Mouse (Mus musculus) heart, embryonic 10.5 days (tissue): ENCODE measurements around the gene Sparc. TPM values are rescaled to one million over a fixed set of nuclear protein-coding genes. Genes with fewer than 3 reads are reported as not detected.

Experiments
- DNase-seq: peaks from one replicate; pipeline ENCODE4 v3.0.0-alpha.2; 2017; ENCODE audit warnings: low spot score
- H3K27ac ChIP-seq: fragments of 300-500 bp; sonication (generic); 2 replicates; pipeline ENCODE4 v1.5.1; 2016; ENCODE audit warnings: mild to moderate bottlenecking
- H3K27me3 ChIP-seq: fragments of 300-500 bp; sonication (generic); 2 replicates; pipeline ENCODE4 v1.6.1; 2016; ENCODE audit warnings: mild to moderate bottlenecking; ENCODE audit not compliant: poor library complexity, insufficient read depth, severe bottlenecking
- H3K36me3 ChIP-seq: fragments of 300-500 bp; sonication (generic); 2 replicates; pipeline ENCODE4 v1.6.1; 2016; ENCODE audit warnings: mild to moderate bottlenecking, moderate library complexity
- H3K4me1 ChIP-seq: fragments of 300-500 bp; sonication (generic); 2 replicates; pipeline ENCODE4 v1.6.1; 2016; ENCODE audit warnings: mild to moderate bottlenecking
- H3K4me3 ChIP-seq: fragments of 300-500 bp; sonication (generic); 2 replicates; pipeline ENCODE4 v1.5.1; 2016; ENCODE audit warnings: mild to moderate bottlenecking, moderate library complexity
- H3K9me3 ChIP-seq: fragments of 300-500 bp; sonication (generic); 2 replicates; pipeline ENCODE4 v1.6.1; 2016; ENCODE audit warnings: mild to moderate bottlenecking, moderate library complexity
- WGBS: fragments of 180-500 bp; shearing (Covaris S2); methylation state at CpG from one replicate; pipeline ENCODE4 v1.1.7; 2016; 5-methylcytosine and 5-hydroxymethylcytosine counted together
- polyA plus RNA-seq: library from polyadenylated mRNA; unstranded; fragments of >200 nt; fragmentation: Nextera tagmentation; extraction: Ambion mirVana; gene quantifications from 2 replicates; pipeline ENCODE4 v1.2.1, GENCODE M21; 2016

Gene Sparc
- polyA plus RNA-seq, 1 experiment from 2014 or later = 995 TPM

DNA sequence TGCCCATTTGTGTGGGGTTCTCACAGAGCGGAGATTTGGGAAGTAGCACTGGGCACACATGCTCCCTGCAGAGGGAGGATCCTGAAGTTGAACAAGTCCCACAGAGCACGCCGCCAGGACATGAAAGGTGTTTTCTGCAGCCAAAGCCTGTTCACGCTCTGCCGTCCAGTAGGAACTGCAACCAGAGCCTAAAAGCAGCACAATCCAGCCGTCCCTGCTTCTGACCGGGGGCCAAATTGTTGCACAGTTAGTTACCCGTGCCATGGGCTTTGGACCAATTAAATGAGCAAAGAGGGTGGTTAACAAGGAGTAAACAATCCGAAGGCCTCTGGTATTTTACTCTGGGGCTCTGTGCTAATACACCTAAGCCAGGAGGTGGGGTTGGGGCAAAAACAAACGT lies 55.2 kb downstream of the Sparc start:
- 75% methylated on average over 10 of the region's 10 CpGs for WGBS
- Histone ChIP-seq H3K9me3 (no peaks in the 10 kb centered on the region), H3K4me3 (no peak overlapping the region), H3K36me3 (no peaks in the 10 kb centered on the region), H3K27me3 (peaks cover 20% of the 10 kb centered on the region; the same call in 1 of the 2 replicates), H3K4me1 (peaks cover 39% of the 10 kb centered on the region), H3K27ac (no peak overlapping the region)
- no peak for DNase-seq

GRCm38 (mm10) chr11:55365840-55366239 lies 57.1 kb downstream of the Sparc start:
- DNase-seq = no peak
- H3K36me3 ChIP-seq = no peaks in the 10 kb centered on the region
- WGBS = 80% methylated on average over 5 of the region's 5 CpGs
- peak overlapping the region; percentile 59; the same call in 1 of the 2 replicates for H3K27ac ChIP-seq
- H3K9me3 ChIP-seq = no peaks in the 10 kb centered on the region
- no peak overlapping the region for H3K4me3 ChIP-seq
- H3K4me1 ChIP-seq = peaks cover 35% of the 10 kb centered on the region
- peaks cover 15% of the 10 kb centered on the region; the same call in 1 of the 2 replicates for H3K27me3 ChIP-seq

DNA sequence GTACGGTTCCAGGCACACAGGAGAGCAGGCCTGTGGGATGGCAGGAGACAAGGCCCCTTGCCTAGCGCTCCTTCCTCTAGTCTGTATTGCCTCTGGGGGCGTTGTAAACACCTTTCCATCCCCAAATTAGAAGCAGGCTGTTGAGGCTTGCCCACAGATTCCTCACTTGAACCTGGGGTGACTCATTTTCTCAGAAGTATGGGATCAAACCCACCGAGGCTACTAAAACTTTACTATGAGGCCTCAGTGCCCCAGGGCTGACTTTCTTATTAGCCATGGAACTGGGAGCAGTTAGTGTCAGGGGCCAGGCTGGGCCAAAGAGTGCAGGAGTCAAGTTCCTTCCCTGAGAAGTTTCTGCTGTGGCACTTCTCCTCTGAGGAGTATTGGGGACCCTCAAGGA lies 57.7 kb downstream of the Sparc start:
- H3K27ac ChIP-seq = no peak overlapping the region
- 53% methylated on average over 4 of the region's 4 CpGs for WGBS
- H3K27me3 ChIP-seq = peaks cover 15% of the 10 kb centered on the region; the same call in 1 of the 2 replicates
- H3K4me1 ChIP-seq = peaks cover 35% of the 10 kb centered on the region
- no peaks in the 10 kb centered on the region for H3K9me3 ChIP-seq
- no peak for DNase-seq
- no peaks in the 10 kb centered on the region for H3K36me3 ChIP-seq
- no peak overlapping the region for H3K4me3 ChIP-seq

DNA sequence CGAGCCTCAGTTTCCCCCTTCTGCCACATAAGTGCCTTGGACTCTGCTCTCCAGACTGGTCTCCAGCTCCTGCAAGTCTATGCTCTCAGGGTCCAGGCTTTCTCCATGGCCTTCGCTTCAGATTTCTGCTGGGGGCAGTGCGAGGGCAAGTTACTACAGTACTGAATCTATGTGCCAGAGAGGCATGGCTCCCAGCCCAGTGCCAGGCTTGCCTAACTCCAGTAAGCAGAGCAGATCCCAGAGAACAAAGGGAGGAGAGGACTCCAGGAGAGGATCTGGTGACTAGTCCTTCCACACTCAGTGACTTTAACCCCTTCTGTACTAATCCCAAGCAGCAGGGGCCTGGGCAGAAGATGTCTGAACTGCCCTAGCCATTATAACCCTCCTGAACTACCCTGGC lies 58.3 kb downstream of the Sparc start:
- Histone ChIP-seq H3K9me3 (no peaks in the 10 kb centered on the region), H3K4me3 (no peak overlapping the region), H3K4me1 (peaks cover 35% of the 10 kb centered on the region), H3K27me3 (peaks cover 15% of the 10 kb centered on the region; the same call in 1 of the 2 replicates), H3K36me3 (no peaks in the 10 kb centered on the region), H3K27ac (no peak overlapping the region)
- no peak for DNase-seq
- WGBS = 89% methylated on average over 3 of the region's 3 CpGs

DNA sequence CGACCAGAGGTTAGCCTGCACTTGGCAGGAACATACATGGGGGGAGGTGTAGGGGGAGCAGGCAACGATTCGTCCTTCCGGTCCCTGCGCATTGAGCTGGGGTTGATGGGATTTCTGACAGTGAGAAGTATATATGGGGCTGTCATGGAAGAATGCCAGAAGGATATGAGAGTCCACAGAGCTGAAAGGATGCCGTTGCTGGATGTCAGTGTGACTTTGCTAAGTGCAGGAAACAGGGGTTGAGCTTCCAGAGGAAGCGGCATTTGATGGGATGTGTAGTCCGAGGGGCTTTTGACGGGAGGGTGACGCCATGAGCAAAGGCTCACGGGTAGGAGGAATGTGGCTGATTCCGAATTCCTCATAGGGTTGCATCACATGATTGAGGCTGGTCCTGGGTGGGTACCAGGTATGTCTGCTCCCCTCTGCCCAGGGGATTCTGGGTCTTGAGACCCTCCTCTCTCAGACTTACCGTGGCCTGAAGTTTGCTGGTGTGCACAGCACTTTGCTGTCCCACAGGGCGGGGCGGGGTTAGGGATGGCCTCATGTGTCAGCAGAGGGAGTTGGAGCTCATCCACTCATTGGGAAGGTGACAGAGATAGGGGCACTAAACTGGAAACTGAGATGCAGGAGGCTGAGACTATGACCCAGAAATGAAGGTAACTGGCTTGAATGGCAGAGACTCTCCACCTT lies 64.7 kb downstream of the Sparc start:
- DNase-seq = no peak

GRCm38 (mm10) chr11:55356846-55357245 lies 66.1 kb downstream of the Sparc start:
- no peaks in the 10 kb centered on the region for H3K27me3 ChIP-seq
- WGBS = 91% methylated on average over 2 of the region's 2 CpGs
- no peak overlapping the region for H3K27ac ChIP-seq
- H3K4me1 ChIP-seq = peaks cover 7% of the 10 kb centered on the region; the same call in 1 of the 2 replicates
- no peaks in the 10 kb centered on the region for H3K36me3 ChIP-seq
- no peaks in the 10 kb centered on the region for H3K9me3 ChIP-seq
- H3K4me3 ChIP-seq = no peak overlapping the region
- DNase-seq = no peak

More for the DNA sequence above, 64.7 kb downstream of the Sparc start:
- no peaks in the 10 kb centered on the region for H3K36me3 ChIP-seq
- H3K27me3 ChIP-seq = no peaks in the 10 kb centered on the region
- H3K9me3 ChIP-seq = no peaks in the 10 kb centered on the region
- no peak overlapping the region for H3K4me3 ChIP-seq
- WGBS = 71% methylated on average over 15 of the region's 15 CpGs
- no peak overlapping the region for H3K27ac ChIP-seq
- peaks cover 7% of the 10 kb centered on the region; the same call in 1 of the 2 replicates for H3K4me1 ChIP-seq

Other genes with a start within 250 kb of the Sparc start
- gene Slc36a2, start 238.1 kb downstream of the Sparc start, polyA plus RNA-seq = 2.2 and 2.8 TPM in 2 replicates
- 1.3 TPM in 2 replicates for gene Slc36a1, start 218.8 kb downstream of the Sparc start, polyA plus RNA-seq
- gene Fat2, start 86.6 kb downstream of the Sparc start, polyA plus RNA-seq = 0.02 and 0.03 TPM in 2 replicates
- 269 and 273 TPM in 2 replicates for gene Atox1, start 38.1 kb upstream of the Sparc start, polyA plus RNA-seq
- 164 and 188 TPM in 2 replicates for gene G3bp1, start 46.5 kb upstream of the Sparc start, polyA plus RNA-seq
- gene Glra1, start 185.0 kb upstream of the Sparc start, polyA plus RNA-seq = not detected in 2 replicates